Mouse (Mus musculus): Measurements from ENCODE around the gene Nlrc5. TPM values are rescaled to one million over a fixed set of nuclear protein-coding genes. Genes with fewer than 3 reads are reported as not detected.

Gene Nlrc5
- total and polyA plus RNA-seq, 3 experiments, result 2.3 to 4.9 (median 3.7) TPM

DNA sequence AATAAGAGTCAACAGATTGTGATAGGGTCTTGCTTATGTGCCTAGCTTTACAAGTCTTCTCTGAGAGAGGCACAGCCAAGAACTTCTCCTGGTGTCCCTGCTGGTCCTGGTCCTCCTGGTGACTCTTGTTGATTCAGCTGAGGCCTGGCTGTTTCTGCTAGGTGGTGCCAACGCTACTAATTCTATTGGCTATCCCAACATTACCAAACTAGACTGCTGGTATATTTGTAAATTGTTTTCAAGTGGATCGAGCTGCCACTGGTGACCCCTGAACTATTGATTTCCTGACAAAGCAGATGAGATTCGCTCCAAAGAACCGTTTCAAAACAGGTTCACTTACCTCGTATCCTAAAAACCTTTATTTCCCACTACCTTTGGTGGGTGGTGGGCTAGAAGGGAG, 20.7 kb downstream of the Nlrc5 start:
- no peak for DNase-seq
- H3K4me3 ChIP-seq, result no peak overlapping the region
- H3K4me1 ChIP-seq (ENCODE audit: control insufficient read depth, insufficient read depth, low read length), result no peaks in the 10 kb centered on the region
- no peaks in the 10 kb centered on the region for H3K27me3 ChIP-seq (ENCODE audit: control insufficient read depth, insufficient read depth, low read length)
- H3K79me2 ChIP-seq (replicated peaks; ENCODE audit: control insufficient read depth, insufficient read depth, low read length), result no peaks in the 10 kb centered on the region
- no peak overlapping the region for H3K9ac ChIP-seq (ENCODE audit: low read depth, low read length)
- intact Hi-C loops (cut with DNase I), result no loop called here
- H3K27ac ChIP-seq, result no peak overlapping the region
- TF ChIP-seq POLR2A (IDR thresholded peaks at IDR 0.05; ENCODE audit: insufficient read depth, low read depth, low read length), result no peak
- TF ChIP-seq EP300 (IDR thresholded peaks at IDR 0.05; ENCODE audit: insufficient read depth, low read depth, low read length), result no peak
- TF ChIP-seq CTCF (IDR thresholded peaks at IDR 0.05), result no peak
- WGBS, result 77% methylated on average over 5 of the region's 5 CpGs
- no peaks in the 10 kb centered on the region for H3K36me3 ChIP-seq (ENCODE audit: control insufficient read depth, insufficient read depth, low read length)

DNA sequence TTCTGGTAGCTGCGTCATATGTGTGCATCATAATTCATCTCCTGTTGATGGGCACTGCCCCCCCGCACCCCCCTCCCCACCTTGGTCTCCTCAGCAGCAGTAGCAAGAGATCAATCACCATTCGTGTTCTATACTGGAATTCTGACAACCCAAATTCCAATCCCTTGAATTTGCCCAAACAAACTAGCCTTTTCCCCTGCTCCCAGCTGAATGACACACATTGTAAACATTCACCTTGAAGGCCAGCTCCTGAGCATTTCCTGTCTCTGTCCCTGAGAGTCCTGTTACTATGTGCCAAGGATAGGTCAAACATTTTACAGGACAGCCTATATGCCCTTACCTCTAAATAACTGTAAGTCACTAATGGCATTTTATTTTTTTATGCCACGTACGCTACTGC, 21.9 kb downstream of the Nlrc5 start:
- Histone ChIP-seq H3K79me2 (replicated peaks; ENCODE audit: control insufficient read depth, insufficient read depth, low read length) (no peaks in the 10 kb centered on the region), H3K4me1 (ENCODE audit: control insufficient read depth, insufficient read depth, low read length) (no peaks in the 10 kb centered on the region), H3K9ac (ENCODE audit: low read depth, low read length) (no peak overlapping the region), H3K27ac (no peak overlapping the region), H3K36me3 (ENCODE audit: control insufficient read depth, insufficient read depth, low read length) (no peaks in the 10 kb centered on the region), H3K27me3 (ENCODE audit: control insufficient read depth, insufficient read depth, low read length) (no peaks in the 10 kb centered on the region), H3K4me3 (no peak overlapping the region)
- TF ChIP-seq EP300 (IDR thresholded peaks at IDR 0.05; ENCODE audit: insufficient read depth, low read depth, low read length), result no peak
- no peak for DNase-seq
- WGBS, result 85% methylated on average over 5 of the region's 5 CpGs
- intact Hi-C loops (cut with DNase I), result no loop called here

DNA sequence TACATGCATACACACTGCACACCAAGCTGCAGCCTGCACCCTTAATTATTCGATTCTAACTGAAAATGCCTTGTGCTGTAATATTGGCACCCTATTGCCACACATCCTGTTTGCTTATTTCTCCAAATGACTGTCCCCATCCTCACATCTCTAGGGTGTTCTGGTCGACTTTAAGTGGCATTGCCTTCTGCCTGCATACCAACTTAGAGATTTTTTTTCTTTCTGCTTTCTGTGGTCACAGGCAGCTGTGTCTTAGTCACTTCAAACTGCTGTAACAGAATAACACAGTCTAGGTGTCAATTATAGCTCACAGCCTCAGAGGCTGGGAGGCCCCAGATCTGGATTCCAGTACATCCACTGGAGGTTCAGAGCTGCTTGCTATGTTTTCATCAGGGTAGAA, 24.4 kb downstream of the Nlrc5 start:
- WGBS, result 41% methylated on average over 2 of the region's 2 CpGs
- H3K4me1 ChIP-seq (ENCODE audit: control insufficient read depth, insufficient read depth, low read length), result no peaks in the 10 kb centered on the region

DNA sequence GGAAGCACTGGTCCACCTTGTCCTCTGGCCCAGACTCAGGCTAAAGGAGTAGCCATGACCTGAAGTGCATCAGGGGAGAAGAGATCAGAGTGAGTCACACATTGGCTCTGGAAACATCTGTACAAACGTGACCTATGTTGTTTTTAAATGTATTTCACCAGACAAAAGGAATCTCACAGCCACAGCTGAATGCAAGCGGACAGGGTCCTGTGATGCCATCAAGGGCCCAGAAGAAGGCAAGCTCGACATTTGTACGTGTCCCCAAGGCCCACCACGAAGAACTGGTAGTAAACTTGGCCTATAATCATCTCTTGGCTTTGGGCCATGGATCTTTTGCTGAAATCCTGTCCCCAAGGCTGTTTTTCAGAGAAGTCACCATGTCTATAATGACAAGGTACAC, 35.5 kb downstream of the Nlrc5 start:
- H3K4me3 ChIP-seq, result no peak overlapping the region
- no peak overlapping the region for H3K27ac ChIP-seq
- TF ChIP-seq CTCF (IDR thresholded peaks at IDR 0.05) (no peak), EP300 (IDR thresholded peaks at IDR 0.05; ENCODE audit: insufficient read depth, low read depth, low read length) (no peak), POLR2A (IDR thresholded peaks at IDR 0.05; ENCODE audit: insufficient read depth, low read depth, low read length) (no peak)
- no peaks in the 10 kb centered on the region for H3K36me3 ChIP-seq (ENCODE audit: control insufficient read depth, insufficient read depth, low read length)
- no peaks in the 10 kb centered on the region for H3K4me1 ChIP-seq (ENCODE audit: control insufficient read depth, insufficient read depth, low read length)
- H3K79me2 ChIP-seq (replicated peaks; ENCODE audit: control insufficient read depth, insufficient read depth, low read length), result no peaks in the 10 kb centered on the region
- H3K9ac ChIP-seq (ENCODE audit: low read depth, low read length), result no peak overlapping the region
- intact Hi-C loops (cut with DNase I), result loop anchor here (5.0 kb wide), 1 partner anchor 32 kb away; no protein-coding TSS in a partner anchor
- no peak for DNase-seq
- H3K27me3 ChIP-seq (ENCODE audit: control insufficient read depth, insufficient read depth, low read length), result no peaks in the 10 kb centered on the region
- 69% methylated on average over 5 of the region's 5 CpGs for WGBS

More for the DNA sequence above, 24.4 kb downstream of the Nlrc5 start:
- H3K4me3 ChIP-seq, result no peak overlapping the region
- H3K36me3 ChIP-seq (ENCODE audit: control insufficient read depth, insufficient read depth, low read length), result no peaks in the 10 kb centered on the region
- no peak for DNase-seq
- no peak overlapping the region for H3K27ac ChIP-seq
- intact Hi-C loops (cut with DNase I), result no loop called here
- H3K9ac ChIP-seq (ENCODE audit: low read depth, low read length), result no peak overlapping the region
- TF ChIP-seq CTCF (IDR thresholded peaks at IDR 0.05), result no peak
- TF ChIP-seq EP300 (IDR thresholded peaks at IDR 0.05; ENCODE audit: insufficient read depth, low read depth, low read length), result no peak
- no peak for TF ChIP-seq POLR2A (IDR thresholded peaks at IDR 0.05; ENCODE audit: insufficient read depth, low read depth, low read length)
- H3K27me3 ChIP-seq (ENCODE audit: control insufficient read depth, insufficient read depth, low read length), result no peaks in the 10 kb centered on the region
- H3K79me2 ChIP-seq (replicated peaks; ENCODE audit: control insufficient read depth, insufficient read depth, low read length), result no peaks in the 10 kb centered on the region

DNA sequence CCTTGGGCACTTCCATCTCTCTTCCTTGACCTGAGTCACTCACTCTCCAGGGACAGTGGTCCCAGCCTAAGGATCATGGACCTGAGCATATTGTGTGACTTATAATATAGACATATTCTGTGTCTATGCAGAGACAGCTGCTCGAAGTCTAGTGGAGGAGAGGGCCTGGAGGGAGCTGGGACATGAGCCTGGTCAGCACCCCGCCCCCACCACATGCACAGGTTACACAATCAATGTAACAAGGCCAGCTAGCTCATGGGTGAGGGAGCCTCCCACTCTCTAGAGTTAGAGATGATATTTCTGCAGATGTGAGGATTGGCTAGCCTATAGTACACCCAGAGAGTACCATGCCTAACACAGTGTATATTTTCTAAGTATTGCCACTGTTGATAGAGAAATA, 36.6 kb downstream of the Nlrc5 start:
- Histone ChIP-seq H3K79me2 (replicated peaks; ENCODE audit: control insufficient read depth, insufficient read depth, low read length) (no peaks in the 10 kb centered on the region), H3K36me3 (ENCODE audit: control insufficient read depth, insufficient read depth, low read length) (no peaks in the 10 kb centered on the region), H3K9ac (ENCODE audit: low read depth, low read length) (no peak overlapping the region), H3K4me1 (ENCODE audit: control insufficient read depth, insufficient read depth, low read length) (no peaks in the 10 kb centered on the region), H3K4me3 (no peak overlapping the region), H3K27ac (no peak overlapping the region), H3K27me3 (ENCODE audit: control insufficient read depth, insufficient read depth, low read length) (no peaks in the 10 kb centered on the region)
- no peak for DNase-seq
- intact Hi-C loops (cut with DNase I), result loop anchor here (5.0 kb wide), 1 partner anchor 33 kb away; no protein-coding TSS in a partner anchor
- WGBS, result 72% methylated on average over 2 of the region's 2 CpGs
- TF ChIP-seq POLR2A (IDR thresholded peaks at IDR 0.05; ENCODE audit: insufficient read depth, low read depth, low read length) (no peak), CTCF (IDR thresholded peaks at IDR 0.05) (no peak), EP300 (IDR thresholded peaks at IDR 0.05; ENCODE audit: insufficient read depth, low read depth, low read length) (no peak)

DNA sequence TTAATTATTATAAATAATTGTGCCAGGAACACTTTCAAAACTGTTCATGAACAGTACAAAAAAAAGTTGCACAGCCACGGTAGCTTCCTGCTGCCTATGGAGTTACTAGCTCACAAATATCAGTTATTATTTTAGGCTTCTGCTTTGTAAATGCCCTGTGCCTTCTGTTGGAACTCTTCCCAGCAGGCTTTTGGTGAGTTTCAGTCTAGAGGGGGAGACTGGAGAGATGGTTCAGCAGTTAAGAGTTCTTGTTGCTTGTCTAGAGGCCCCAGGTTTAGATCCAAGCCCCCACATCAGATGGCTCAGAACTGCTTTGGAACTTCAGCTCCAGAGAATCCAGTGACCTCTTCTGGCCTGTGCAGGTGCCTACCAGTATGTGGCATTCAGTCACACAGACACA, 37.1 kb downstream of the Nlrc5 start:
- no peak for TF ChIP-seq EP300 (IDR thresholded peaks at IDR 0.05; ENCODE audit: insufficient read depth, low read depth, low read length)
- no peak for TF ChIP-seq CTCF (IDR thresholded peaks at IDR 0.05)
- no peak for TF ChIP-seq POLR2A (IDR thresholded peaks at IDR 0.05; ENCODE audit: insufficient read depth, low read depth, low read length)

More for the DNA sequence above, 37.1 kb downstream of the Nlrc5 start:
- Histone ChIP-seq H3K36me3 (ENCODE audit: control insufficient read depth, insufficient read depth, low read length) (no peaks in the 10 kb centered on the region), H3K4me3 (no peak overlapping the region), H3K4me1 (ENCODE audit: control insufficient read depth, insufficient read depth, low read length) (no peaks in the 10 kb centered on the region), H3K79me2 (replicated peaks; ENCODE audit: control insufficient read depth, insufficient read depth, low read length) (no peaks in the 10 kb centered on the region), H3K9ac (ENCODE audit: low read depth, low read length) (no peak overlapping the region), H3K27me3 (ENCODE audit: control insufficient read depth, insufficient read depth, low read length) (no peaks in the 10 kb centered on the region), H3K27ac (no peak overlapping the region)
- intact Hi-C loops (cut with DNase I), result loop anchor here (5.0 kb wide), 1 partner anchor 34 kb away; no protein-coding TSS in a partner anchor
- no peak for DNase-seq
- WGBS, result 70% methylated on average over 1 of the region's 1 CpGs

Measured in heart, adult 2 months (tissue).